Mouse (Mus musculus): Measurements from ENCODE around the gene Adh7.

DNA sequence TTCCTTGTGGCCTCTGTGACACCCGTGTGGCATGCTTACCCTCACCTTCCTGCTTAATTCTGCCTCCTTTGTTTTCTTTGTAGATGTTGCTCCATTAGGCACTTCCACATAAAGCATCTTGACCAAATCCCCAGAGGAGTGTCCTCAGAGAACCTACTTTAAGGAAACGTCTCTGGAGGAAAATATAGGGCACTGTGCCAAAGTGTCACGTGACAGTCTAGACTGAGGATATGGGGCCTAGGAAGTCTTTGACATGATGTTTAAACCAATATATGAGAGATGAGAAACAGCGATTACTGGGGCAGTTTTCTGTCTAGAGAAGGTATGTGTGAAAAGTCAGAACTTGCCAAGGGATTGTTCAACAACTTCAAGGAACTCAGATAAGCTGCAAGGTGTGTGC, 32.3 kb upstream of the Adh7 start:
- TF ChIP-seq CTCF (IDR thresholded peaks at IDR 0.05; ENCODE audit: control insufficient read depth, insufficient read depth, insufficient replicate concordance, low read depth, low read length) = no peak
- TF ChIP-seq POLR2A (IDR thresholded peaks at IDR 0.05; ENCODE audit: control insufficient read depth, low read depth, low read length) = no peak
